Mouse (Mus musculus) cerebellum, adult (tissue): ENCODE data around the gene Cyp1a2.
A peak's percentile ranks its signal among the peaks of the same experiment; 100 is the strongest.

Experiments
- ATAC-seq: cut with Nextera tagmentation; 2 replicates; pipeline ENCODE4 v1.9.2; 2017; ENCODE audit warnings: mild to moderate bottlenecking, moderate library complexity, mixed read lengths; ENCODE audit not compliant: insufficient number of reproducible peaks, low FRiP score, low TSS enrichment

The Cyp1a2 gene

DNA sequence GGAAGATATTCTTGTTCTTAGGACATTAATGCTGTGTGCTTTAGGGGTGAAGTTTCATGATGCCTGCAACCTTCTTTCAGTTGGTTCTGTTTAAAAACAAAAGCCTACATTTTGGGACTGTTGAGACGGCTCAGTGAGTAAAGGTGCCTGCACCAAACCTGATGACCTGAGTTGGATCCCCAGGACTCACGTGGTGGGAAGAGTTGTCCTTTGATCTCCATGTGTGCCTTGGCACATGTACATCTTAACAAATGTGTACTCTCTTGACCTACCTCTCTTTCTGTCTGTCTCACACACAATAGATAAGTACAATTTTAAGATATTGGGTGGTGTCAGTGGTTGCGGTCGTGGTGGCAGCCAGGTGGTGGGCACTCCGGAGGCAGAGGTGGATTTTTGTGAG is 2.5 kb upstream of the Cyp1a2 start:
- ATAC-seq = no peak

DNA sequence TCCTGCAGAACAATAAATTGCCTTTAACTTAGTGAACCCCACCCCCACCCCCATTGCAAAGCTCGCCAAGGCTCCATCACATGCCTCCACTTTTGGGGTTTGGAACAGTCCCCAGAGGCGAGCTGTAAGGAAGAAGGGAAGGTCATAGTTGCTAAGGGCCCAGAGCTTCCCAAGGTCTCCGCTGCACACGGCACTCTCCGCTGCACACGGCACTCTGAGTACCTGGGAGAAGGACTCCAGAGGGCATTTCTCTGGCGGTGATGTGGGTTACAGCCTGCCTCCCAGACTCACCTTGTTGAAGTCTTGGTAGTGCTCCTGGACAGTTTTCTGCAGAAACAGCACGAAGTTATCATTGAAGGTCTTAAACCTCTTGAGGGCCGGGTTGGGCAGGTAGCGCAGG is 2.1 kb downstream of the Cyp1a2 start:
- ATAC-seq = no peak

DNA sequence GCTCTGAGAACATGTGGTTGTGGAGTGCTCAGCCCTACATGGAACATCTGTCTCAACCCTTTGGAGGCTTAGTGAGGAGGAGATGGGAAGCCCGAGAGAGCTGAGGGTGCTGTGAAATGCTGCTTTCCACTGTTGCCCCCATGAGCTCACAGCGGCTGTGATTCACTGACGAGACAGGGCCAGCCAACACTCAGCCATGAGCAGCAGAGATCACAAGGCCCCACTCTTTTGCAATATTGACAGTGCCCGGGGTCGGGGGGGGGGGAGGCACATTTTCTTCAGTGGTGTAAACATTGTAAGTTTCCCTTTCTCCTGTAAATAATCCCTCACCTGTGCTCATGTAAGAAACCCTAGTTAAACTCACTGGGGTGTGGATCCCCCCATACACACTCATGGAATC is 12.0 kb downstream of the Cyp1a2 start:
- no peak for ATAC-seq

DNA sequence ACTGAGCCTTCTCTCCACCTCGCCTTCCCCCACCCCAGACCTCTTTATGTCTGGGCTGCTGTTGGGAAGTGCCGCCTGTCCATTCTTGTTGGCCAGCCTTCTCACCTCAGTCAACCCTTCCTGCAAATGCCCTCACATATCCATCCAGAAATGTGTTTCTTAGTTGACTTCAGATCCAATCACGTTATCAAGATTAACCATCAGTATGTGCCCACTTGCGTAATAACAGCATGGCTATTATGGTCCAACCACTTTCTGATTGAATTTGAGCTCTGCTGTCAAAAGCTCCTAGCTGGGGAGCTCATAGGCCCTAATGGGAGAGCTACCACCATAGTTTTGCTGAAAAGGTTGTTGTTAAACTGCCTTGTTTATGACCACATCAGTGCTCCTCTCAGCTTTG is 12.5 kb downstream of the Cyp1a2 start:
- no peak for ATAC-seq

DNA sequence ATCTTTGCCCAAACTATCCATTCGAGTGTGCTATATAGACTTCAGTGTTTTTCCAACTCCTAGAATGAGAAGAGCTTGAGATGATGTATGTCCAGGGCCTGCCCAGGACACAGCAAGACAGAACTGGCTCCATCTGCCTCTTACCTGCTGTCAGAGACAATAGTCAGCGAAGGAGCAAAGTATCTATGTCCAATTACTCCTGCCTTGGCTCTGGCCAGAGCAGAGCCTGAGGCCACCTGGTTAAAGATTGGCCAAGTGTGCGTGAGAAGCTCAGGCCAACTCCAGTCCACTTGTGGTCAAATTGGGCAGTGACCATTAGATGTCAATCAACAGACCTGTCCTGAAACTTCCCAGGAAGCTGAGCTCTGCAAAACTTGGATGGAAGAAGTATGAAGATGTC is 13.9 kb downstream of the Cyp1a2 start:
- ATAC-seq = no peak

DNA sequence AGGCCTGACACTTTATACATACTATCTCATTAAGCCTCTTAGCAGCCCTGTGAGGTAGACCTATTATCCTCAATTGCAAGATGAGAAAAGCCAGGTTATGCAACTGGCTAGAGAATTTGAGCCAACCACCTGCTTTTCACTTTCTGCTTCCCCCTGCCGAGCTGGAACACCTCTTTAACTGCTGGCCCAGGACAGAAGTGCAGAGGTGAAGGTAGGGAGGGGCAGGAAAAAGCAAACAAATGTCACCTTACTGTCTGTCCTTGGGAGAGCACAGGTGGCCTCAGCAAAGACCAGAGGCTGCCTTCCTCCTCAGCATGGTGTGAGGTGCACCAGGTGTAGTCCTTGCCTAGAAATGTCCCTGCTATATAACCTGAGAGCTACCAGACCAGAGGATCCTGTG is 15.2 kb downstream of the Cyp1a2 start:
- ATAC-seq = no peak

DNA sequence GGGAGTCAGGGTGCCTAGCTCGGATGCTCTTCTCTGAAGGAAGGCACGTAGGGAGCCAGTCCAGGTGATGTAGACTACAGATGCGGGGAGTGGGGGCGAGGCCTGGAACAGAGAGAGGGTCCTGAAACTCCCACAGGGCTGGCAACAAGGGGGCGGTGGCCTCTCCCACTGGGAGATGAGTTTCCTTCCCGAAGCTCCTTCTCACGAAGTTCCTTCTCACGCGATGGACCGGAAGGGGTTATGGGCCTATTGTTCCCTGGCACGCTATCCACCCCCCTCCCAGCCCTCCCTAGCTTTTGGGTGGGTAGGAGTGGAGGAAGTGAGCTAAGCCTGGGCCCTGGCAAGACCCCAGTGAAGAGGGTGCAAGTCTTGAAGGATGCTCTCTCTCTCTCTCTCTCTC is 15.7 kb downstream of the Cyp1a2 start:
- ATAC-seq = no peak

DNA sequence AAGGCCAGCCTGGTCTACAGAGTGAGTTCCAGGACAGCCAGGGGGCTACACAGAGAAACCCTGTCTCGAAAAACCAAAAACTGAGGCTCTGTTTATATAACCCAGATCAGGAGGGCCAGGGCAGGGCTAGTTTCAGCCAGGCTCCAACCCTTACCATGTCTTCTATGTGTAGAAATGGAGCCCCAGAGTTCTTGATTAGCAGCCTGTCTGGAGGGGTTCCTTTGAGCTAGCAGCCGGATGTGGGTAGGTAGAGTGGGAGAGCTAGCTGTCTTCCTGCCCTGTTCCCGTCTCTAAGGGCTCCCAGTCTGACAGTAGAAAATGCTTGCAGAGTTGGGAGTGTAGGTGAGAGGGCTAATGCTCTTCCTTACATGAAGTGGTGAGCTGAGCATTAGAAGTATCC is 16.4 kb downstream of the Cyp1a2 start:
- no peak for ATAC-seq

DNA sequence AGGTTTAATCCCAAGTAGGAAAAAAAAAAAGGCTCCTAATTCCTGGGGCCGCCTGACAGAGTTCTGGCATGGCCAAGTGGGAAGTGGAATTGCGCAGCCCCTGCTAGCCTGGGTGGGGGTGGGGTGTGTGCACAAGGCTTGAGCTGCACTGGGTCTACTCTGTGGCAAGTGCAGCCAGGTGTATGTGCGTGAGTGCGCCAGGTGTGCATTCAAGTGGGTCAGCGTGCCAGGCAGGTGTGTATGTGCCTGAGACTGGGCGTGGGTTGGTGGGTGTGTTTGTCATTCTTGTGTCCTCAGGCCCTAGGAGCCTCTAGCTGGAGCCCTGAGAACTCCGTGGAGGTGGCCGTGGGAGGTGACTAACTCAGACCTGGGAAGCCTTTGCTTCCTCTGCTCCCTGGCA is 17.0 kb downstream of the Cyp1a2 start:
- ATAC-seq = no peak

DNA sequence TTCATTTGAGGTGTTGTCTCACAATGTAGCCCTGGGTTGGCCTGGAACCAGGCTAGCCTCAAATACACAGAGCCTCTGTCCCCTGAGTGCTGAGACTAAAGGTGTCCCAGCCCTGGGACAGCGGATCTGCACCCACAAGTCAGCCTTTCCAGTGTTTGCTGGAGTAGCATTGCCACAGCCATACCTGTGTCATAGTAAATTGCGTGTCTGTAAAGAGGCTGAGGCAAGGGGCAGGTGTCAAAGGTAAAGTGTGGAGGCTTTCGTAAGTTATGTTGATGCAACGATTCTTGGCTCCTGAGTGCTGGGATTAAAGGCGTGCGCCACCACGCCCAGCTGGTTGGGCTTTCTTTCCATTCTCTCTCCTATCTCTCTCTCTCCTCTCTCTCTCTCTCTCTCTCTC is 18.9 kb downstream of the Cyp1a2 start:
- no peak for ATAC-seq

DNA sequence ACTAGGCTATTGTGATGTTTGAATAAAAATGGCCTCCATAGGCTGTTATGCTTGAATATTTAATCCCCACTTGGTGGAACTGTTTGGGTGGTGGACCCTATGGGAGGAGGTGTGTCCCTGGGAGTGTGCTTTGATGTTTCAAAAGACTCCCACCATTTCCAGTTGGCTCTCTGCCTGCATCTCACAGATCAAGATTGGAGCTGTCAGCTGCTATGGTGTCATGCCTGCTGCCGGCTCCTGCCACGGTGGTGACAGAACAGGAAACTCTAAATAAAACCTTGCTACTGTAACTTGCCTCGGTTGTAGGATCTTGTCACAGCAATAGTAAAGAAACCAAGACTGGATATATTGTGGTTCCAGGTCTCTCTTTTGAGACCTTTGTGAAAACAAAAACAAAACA is 22.0 kb downstream of the Cyp1a2 start:
- no peak for ATAC-seq

DNA sequence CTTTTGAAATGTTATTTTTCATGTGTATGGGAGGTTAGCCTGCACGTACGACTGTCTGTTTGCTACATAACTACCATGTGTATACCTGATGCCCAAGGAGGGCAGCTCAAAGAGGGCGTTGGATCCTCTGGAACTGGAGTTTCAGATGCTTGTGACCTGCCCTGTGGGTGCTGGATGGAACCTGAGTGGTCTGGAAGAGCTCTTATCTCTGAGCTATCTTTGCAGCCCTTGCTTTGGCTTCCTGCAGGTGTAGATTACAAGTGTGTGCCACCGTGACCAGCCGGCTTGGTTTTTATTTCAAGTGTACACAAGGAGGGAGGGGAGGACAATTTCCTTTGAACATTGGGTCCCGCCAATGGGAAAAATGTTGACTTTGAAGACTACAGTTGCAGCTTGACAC is 23.0 kb downstream of the Cyp1a2 start:
- no peak for ATAC-seq

DNA sequence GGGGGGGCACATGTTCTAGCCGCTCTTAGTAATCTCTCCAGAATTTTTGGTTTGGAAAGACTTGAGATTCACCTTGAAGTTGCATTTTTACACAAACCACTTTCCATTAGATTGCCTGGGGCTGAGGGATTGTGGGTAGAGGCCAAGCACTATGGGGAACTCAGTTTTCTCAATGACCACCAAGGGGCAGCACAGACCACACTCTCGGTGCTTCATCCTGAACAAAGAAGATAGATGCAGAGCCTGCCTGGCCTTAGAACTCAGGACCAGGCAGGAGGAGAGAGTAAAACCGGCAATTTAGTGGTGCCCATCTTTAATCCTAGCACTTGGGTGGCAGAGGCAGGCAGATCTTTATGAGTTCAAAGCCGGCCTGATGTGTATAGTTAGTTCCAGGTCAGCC is 23.7 kb downstream of the Cyp1a2 start:
- peak; percentile 73 for ATAC-seq

DNA sequence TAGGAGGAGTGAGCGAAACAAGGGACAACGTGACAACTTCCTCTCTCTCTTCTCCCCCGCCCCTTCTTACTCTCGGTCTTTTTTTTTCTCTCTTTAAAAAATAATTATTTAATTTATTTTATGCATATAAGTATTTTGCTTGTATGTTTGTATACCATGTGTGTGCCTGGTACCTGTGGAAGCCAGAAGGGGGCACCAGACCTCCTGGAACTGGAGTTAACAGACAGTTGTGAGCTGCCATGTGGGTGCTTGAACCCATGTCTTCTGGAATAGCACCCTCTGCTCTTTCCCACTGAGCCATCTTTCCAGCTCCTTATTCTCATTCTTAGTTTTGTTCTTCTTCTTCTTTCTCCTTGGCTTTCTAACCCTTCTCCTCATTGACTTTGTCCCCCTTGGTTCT is 24.5 kb downstream of the Cyp1a2 start:
- no peak for ATAC-seq

DNA sequence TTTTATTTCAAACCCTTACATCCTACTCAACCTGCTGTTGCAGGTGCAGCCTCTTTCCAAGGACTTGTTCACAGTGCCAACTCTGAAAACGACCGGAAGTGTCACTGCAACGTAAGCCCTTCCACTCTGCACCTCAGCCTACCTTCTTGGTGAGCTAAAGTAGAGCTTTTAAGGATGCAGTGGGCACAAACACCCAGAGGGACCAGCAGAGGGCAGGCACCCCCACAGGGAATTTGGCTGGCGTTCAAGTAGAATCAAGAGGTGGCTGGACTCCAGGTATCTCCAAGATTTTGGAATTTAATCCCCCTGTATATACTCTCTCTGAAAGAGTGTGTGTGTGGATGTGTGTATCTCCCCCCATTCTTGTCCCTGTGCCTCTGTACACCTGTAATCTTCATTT is 25.7 kb downstream of the Cyp1a2 start:
- no peak for ATAC-seq

DNA sequence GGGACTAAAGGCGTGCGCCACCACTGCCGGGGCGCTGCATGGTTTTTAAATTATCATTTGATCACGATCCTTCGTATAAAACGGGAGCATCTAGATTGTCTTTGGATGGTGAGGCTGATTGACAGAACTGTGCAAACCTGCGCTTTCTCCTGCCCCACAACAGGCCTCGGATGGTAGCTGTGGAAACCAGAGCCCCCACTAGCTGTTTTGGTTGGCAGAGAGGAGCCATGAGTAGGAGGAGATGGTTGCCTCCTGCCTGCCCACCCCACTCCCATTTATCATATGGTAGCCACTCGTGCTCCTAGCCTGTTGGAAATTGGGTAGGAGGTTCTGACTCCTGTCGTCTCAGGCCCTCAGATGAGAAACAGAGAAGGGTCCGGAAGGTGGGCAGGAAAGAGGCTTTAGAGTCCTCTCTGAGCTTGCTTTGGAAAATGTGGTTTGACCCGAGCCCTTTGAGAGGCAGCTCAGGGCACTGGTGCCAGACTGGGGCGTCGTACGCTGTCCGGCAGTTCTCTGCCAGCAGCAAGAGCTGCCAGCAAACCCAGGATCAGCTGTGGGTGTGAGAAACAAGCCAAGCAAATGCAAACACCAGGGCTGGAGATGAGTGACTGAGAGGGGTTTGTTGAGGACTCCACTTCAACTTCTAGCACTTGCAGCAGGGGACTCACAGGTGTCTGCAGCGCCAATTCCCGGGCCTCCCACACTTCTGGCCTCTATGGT is 26.7 kb downstream of the Cyp1a2 start:
- ATAC-seq = no peak

DNA sequence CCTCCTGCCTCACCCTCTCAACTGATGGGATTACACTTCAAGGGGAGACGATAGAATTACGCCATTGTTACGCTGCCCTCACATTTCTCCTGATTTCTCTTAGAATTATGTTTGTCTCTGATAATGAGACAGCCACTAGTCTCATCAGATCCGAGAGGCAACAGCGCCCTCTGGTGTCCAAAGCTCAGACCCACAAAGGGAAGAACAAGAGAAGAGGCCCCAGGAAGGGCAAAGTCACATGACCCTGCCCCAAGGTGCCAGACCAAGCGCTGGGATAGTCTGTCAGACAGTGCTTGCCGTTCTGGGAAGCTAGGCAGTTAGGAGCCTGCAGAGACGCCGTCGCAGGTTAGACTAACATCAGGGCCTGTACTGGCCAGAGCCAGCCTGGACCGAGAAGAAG is 27.8 kb downstream of the Cyp1a2 start:
- ATAC-seq = peak; percentile 80

DNA sequence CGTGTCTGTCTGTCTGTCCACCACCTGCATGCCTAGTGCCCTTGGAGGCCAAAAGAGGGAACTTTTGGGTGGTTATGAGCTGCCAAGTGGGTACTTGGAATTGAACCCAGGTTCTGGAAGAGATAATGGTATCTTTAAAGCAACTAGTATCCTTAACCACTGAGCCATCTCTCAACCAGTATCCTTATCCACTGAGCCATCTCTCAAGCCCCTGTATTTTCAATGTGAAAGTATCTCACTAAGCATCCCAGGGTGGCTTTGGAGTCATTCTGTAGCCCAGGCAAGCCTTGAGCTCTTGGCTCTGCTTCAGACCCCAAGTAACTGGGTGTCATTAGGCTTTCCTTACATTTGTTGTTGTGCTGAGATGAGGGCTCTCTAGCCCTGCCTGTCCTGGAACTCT is 28.5 kb downstream of the Cyp1a2 start:
- no peak for ATAC-seq

DNA sequence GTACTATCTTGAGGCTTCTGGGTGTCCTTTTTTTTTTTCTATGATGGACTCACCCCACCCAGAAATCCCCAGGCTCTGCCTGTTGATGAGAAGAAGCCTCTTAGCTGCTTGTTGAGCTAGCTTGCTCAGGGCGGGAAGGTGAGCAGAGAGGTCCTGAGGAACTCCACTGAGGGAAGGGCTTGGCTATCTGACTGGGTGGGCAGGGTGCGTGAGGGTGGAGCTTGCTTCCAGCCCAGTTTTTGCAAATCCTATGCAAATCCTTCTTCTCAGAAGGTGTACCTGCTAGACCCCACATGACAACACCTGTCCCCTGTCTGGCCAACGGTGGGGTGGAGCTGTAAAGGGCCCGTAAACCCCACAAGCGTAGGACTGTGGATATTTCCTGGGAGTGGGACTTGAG is 30.2 kb downstream of the Cyp1a2 start, which contains the start of gene Csk:
Gene Csk, minus strand, starts transcription at position 349 of the 400 bp plus-strand sequence.
- ATAC-seq = no peak

DNA sequence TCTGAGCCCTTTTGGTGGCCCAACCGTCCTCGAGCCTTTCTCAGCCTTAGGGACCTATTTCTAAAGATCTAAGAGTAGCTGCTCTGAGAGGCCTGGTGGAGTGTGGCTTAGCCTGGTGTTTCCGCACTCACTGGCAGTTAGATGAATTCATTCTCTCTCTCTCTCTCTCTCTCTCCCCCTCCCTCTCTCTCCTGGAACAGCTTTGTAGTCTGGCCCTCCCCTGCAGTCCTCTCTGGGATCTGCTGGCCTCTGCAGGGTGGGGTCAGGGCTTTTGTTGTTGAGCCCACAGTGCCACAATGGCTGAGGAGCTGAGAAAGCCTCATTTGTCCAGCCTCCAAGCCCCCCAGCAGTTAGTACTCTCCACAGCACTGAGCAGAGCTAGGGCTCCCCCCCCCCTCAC is 30.6 kb downstream of the Cyp1a2 start:
- ATAC-seq = no peak

DNA sequence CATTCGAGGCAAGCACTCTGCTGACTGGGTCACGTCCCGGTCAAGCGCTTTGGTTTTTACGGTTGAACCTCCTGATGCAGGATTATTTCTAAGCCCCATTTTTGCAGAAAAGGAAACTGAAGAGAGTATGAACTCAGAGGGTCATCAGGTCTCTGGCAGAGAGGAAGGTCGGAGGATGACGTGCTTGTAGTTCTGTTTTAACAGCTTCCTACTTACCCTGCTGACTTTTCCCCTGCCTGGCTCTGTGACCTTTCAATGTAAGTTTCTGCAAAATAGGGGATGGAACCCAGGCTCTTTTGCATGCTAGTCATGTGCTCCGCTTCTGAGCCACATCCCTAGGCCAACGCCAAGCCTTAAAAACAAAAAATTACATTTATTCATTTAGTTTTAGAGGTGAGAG is 31.2 kb downstream of the Cyp1a2 start:
- no peak for ATAC-seq

DNA sequence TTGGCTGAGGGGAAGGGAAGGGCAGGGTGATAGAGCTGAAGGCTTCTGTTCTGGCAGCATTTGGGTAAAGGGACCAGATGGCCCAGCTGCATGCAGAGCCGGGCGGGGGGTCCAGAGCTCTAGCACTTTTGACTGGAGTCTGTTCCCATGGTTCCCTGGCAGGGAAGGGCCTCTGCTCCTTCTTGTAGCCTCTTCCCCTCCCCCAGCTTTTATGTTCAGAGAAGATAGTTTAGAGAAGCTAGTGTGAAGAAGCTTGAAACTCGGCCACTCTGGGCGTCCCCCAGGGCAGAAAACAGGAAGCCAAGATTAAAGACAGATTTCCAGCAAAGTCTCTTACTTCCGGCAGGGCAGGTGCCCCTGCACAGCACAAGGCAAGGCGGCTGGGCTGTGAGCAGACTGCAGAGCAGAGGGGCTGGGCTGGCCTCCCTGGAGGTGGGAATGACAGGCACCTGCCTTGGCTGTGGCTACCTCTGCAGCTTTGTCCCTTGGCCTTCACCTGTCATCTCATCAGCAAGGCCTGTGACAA is 32.7 kb downstream of the Cyp1a2 start:
- ATAC-seq = no peak
